Mouse (Mus musculus) small intestine, adult 2 months (tissue): ENCODE results near the gene Dctn5. TPM values are rescaled to one million over a fixed set of nuclear protein-coding genes. Genes with fewer than 3 reads are reported as not detected.

Experiments
- H3K27ac ChIP-seq: fragments of 200-500 bp; 2 replicates; pipeline ENCODE4 v1.5.1; 2012; ENCODE audit warnings: low read depth, low read length, control low read depth, inconsistent platforms; ENCODE audit not compliant: insufficient read depth
- H3K27me3 ChIP-seq: fragments of 200-500 bp; 2 replicates; pipeline ENCODE4 v1.6.1; 2012; ENCODE audit warnings: mild to moderate bottlenecking, moderate library complexity, low read length, inconsistent platforms; ENCODE audit not compliant: control insufficient read depth, insufficient read depth
- H3K36me3 ChIP-seq: fragments of 200-500 bp; 2 replicates; pipeline ENCODE4 v1.6.1; 2012; ENCODE audit warnings: mild to moderate bottlenecking, low read length, control low read depth, inconsistent platforms; ENCODE audit not compliant: control insufficient read depth, insufficient read depth
- H3K4me1 ChIP-seq: fragments of 200-500 bp; 2 replicates; pipeline ENCODE4 v1.6.1; 2012; ENCODE audit warnings: low read length, inconsistent platforms, mixed read lengths; ENCODE audit not compliant: control insufficient read depth, insufficient read depth, insufficient read length
- H3K4me3 ChIP-seq: fragments of 200-500 bp; 2 replicates; pipeline ENCODE4 v1.5.1; 2012; ENCODE audit warnings: low read depth, mild to moderate bottlenecking, control low read depth, inconsistent platforms, low read length, moderate library complexity
- CTCF ChIP-seq: fragments of 200-500 bp; IDR thresholded peaks from 2 replicates; pipeline ENCODE4 v1.5.1; 2012; ENCODE audit warnings: low read depth, mild to moderate bottlenecking, control low read depth, inconsistent platforms, low read length, moderate library complexity, mixed read lengths; ENCODE audit not compliant: insufficient replicate concordance, insufficient read length; ENCODE audit errors: extremely low read depth
- POLR2A ChIP-seq: fragments of 200-500 bp; IDR thresholded peaks from 2 replicates; pipeline ENCODE4 v1.6.1; 2012; ENCODE audit warnings: low read depth, mild to moderate bottlenecking, control low read depth, inconsistent platforms, low read length, moderate library complexity
- WGBS: fragments of 180-500 bp; shearing (Covaris S2); methylation state at CpG from one replicate; pipeline ENCODE4 v1.1.7; 2018; 5-methylcytosine and 5-hydroxymethylcytosine counted together
- polyA plus RNA-seq: library from polyadenylated mRNA; depleted of rRNA; stranded (reverse); fragments of >200 nt; gene quantifications from 2 replicates; pipeline ENCODE4 v1.2.3, GENCODE M21; 2012

Gene Dctn5
- polyA plus RNA-seq, 1 experiment, result 54.3 TPM

- no peak for TF ChIP-seq POLR2A
- no peak for TF ChIP-seq CTCF
- Histone ChIP-seq H3K27me3 (no peaks in the 10 kb centered on the region), H3K36me3 (peaks cover 35% of the 10 kb centered on the region), H3K27ac (no peak overlapping the region), H3K4me3 (no peak overlapping the region), H3K4me1 (no peaks in the 10 kb centered on the region; the same call in 1 of the 2 replicates)
- WGBS, result 62% methylated on average over 10 of the region's 10 CpGs
Observed at GRCm38 (mm10) chr7:122135070-122135469, 2.2 kb downstream of the Dctn5 start.

- Histone ChIP-seq H3K4me3 (no peak overlapping the region), H3K27ac (no peak overlapping the region), H3K27me3 (no peaks in the 10 kb centered on the region), H3K36me3 (peaks cover 51% of the 10 kb centered on the region), H3K4me1 (no peaks in the 10 kb centered on the region; the same call in 1 of the 2 replicates)
- no peak for TF ChIP-seq POLR2A
- no peak for TF ChIP-seq CTCF
Observed at GRCm38 (mm10) chr7:122137071-122137470, 4.2 kb downstream of the Dctn5 start.

GRCm38 (mm10) chr7:122138190-122138589 lies 5.3 kb downstream of the Dctn5 start:
- H3K36me3 ChIP-seq, result peaks cover 58% of the 10 kb centered on the region
- H3K4me1 ChIP-seq, result no peaks in the 10 kb centered on the region; the same call in 1 of the 2 replicates
- no peaks in the 10 kb centered on the region for H3K27me3 ChIP-seq
- 83% methylated on average over 5 of the region's 5 CpGs for WGBS
- TF ChIP-seq POLR2A, result no peak
- TF ChIP-seq CTCF, result no peak
- H3K4me3 ChIP-seq, result no peak overlapping the region
- H3K27ac ChIP-seq, result no peak overlapping the region

- Histone ChIP-seq H3K36me3 (peaks cover 66% of the 10 kb centered on the region), H3K27me3 (no peaks in the 10 kb centered on the region), H3K27ac (no peak overlapping the region), H3K4me3 (no peak overlapping the region), H3K4me1 (no peaks in the 10 kb centered on the region)
- no peak for TF ChIP-seq CTCF
- TF ChIP-seq POLR2A, result no peak
Observed at GRCm38 (mm10) chr7:122140991-122141390, 8.2 kb downstream of the Dctn5 start.

GRCm38 (mm10) chr7:122152473-122152872 lies 19.6 kb downstream of the Dctn5 start:
- Histone ChIP-seq H3K27me3 (no peaks in the 10 kb centered on the region), H3K36me3 (peaks cover 19% of the 10 kb centered on the region), H3K4me1 (peaks cover 11% of the 10 kb centered on the region; the same call in 1 of the 2 replicates), H3K27ac (peak overlapping the region; percentile 28), H3K4me3 (no peak overlapping the region)
- 21% methylated on average over 4 of the region's 4 CpGs for WGBS
- no peak for TF ChIP-seq CTCF
- no peak for TF ChIP-seq POLR2A

GRCm38 (mm10) chr7:122158488-122158887 lies 25.6 kb downstream of the Dctn5 start:
- 2% methylated on average over 13 of the region's 13 CpGs for WGBS
- Histone ChIP-seq H3K4me1 (peaks cover 11% of the 10 kb centered on the region; the same call in 1 of the 2 replicates), H3K4me3 (peak overlapping the region; percentile 90), H3K27ac (peak overlapping the region; percentile 68), H3K36me3 (no peaks in the 10 kb centered on the region), H3K27me3 (no peaks in the 10 kb centered on the region)
- TF ChIP-seq POLR2A (no peak), CTCF (no peak)

- Histone ChIP-seq H3K36me3 (no peaks in the 10 kb centered on the region), H3K27ac (peak within 1 kb of the TSS; percentile 68)
Observed at GRCm38 (mm10) chr7:122158915-122159902, 26.4 kb downstream of the Dctn5 start, which contains the start of gene Plk1. Gene Plk1, plus strand, starts transcription at chr7:122159439.

More at GRCm38 (mm10) chr7:122158915-122159902, 26.4 kb downstream of the Dctn5 start, which contains the start of gene Plk1:
- TF ChIP-seq CTCF, result no peak
- TF ChIP-seq POLR2A, result peak; percentile 42
- Histone ChIP-seq H3K4me1 (peaks cover 11% of the 10 kb centered on the region; the same call in 1 of the 2 replicates), H3K27me3 (no peaks in the 10 kb centered on the region), H3K4me3 (peak within 1 kb of the TSS; percentile 90)
- under 1% methylated on average over 63 of the region's 63 CpGs for WGBS
